In the genomic region with DNA sequence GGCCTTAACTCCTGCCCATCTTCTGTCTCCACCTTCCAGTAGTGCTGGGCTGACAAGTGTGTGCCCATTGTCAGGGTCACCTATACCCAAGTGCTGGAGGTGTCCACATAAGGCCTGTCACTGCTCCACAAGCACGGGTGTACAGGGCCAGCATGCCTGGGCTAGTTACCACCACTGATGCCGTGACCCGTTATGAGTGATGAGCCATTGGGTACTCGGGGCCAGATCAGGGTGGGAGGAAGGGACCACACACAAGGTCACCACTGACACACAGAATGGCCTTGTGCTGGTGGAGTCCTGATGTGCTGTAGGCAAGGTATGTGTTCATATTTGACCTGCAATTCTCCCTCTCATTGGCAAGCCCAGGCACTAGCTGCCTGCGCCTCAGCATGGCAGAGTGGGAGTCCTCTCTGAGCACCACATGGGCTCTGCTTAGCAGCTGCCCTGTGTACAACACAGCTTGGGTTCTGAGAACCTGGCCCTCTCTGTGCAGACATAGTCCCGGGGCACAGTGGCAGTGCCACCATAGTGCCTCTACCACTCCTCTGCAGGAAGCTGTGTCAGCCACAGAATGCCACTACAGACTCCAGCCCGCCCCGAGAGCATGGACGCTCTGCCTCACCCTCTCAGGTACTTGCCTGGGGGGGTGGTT, we compare ENCODE assay signal across 10 mouse cellular contexts. TPM values are rescaled to one million over a fixed set of nuclear protein-coding genes. Genes with fewer than 3 reads are reported as not detected.
DNase-seq lines count a peak whose midpoint lies in the region; ATAC-seq and TF ChIP-seq lines count a peak whose summit lies in the region.
"Had no signal": no experiment of that assay in that cellular context is flagged by ENCODE, and none has a peak within 500 bp of the region (broad histone marks: within the 10 kb centered on the region; RNA-seq: fewer than 3 reads in every experiment).

No protein-coding gene starts in this region.

- no peak for TF ChIP-seq CTCF in Patski (IDR thresholded peaks at IDR 0.05)
- TF ChIP-seq CTCF in liver, embryonic 14.5 days (IDR thresholded peaks at IDR 0.05; ENCODE audit: low read depth) = no peak

- no peak overlapping the region for H3K27ac ChIP-seq in kidney, embryonic 14.5 days (ENCODE audit: low read depth, low read length)
- no peak overlapping the region for H3K27ac ChIP-seq in liver, embryonic 14.5 days

- H3K36me3 ChIP-seq in kidney, embryonic 14.5 days (ENCODE audit: control insufficient read depth, insufficient read depth, low read length) = peaks cover 80% of the 10 kb centered on the region
- H3K36me3 ChIP-seq in liver, embryonic 14.5 days (replicated peaks; ENCODE audit: control insufficient read depth, insufficient read depth, low read depth) = peaks cover 39% of the 10 kb centered on the region

- no peaks in the 10 kb centered on the region for H3K4me1 ChIP-seq in kidney, embryonic 14.5 days (ENCODE audit: control insufficient read depth, insufficient read depth, low read length)
- no peaks in the 10 kb centered on the region for H3K4me1 ChIP-seq in liver, embryonic 14.5 days (replicated peaks; ENCODE audit: control insufficient read depth in 2 of 2, insufficient read depth in 2 of 2, low read length in 1 of 2)

- H3K9me3 ChIP-seq in kidney, embryonic 14.5 days (ENCODE audit: control insufficient read depth, low read length) = no peaks in the 10 kb centered on the region
- H3K9me3 ChIP-seq in liver, embryonic 14.5 days (ENCODE audit: control insufficient read depth, low read length) = no peaks in the 10 kb centered on the region

- no peak overlapping the region for H3K4me3 ChIP-seq in kidney, embryonic 14.5 days (ENCODE audit: low read length)
- no peak overlapping the region for H3K4me3 ChIP-seq in liver, embryonic 14.5 days (ENCODE audit: insufficient read depth in 1 of 2, low read depth in 2 of 2, low read length in 2 of 2)

- ATAC-seq in kidney, embryonic 14.5 days (ENCODE audit: low FRiP score, low TSS enrichment) = peak; percentile 24; the same call in 1 of the 2 replicates
- ATAC-seq in Patski = peak; percentile 9
- ATAC-seq in liver, embryonic 14.5 days (ENCODE audit: insufficient read depth) = peak; percentile 6; the same call in 1 of the 2 replicates
- ATAC-seq in megakaryocyte-erythroid progenitor cell, adult 5-6 weeks (replicated peaks; ENCODE audit: low FRiP score, low TSS enrichment, poor library complexity, severe bottlenecking) = no peak

- CTCF ChIA-PET in Patski (lab: Charles Lee) = interaction anchor here (1.3 to 11.7 kb wide), 5 partner anchors 8 to 25 kb away, joined by 3 to 64 read pairs (median 6); no protein-coding TSS in a partner anchor

- in situ Hi-C loops in Patski (cut with MboI; ENCODE audit: low pct_unique_long_range_greater_than_20kb) = no loop called here

- peak; percentile 79 for DNase-seq in adrenal gland, adult 8-10 months
- DNase-seq in adrenal gland, postnatal 10 days = no peak
- no peak for DNase-seq in kidney, adult 18-20 months
- DNase-seq in Patski (ENCODE audit: low read depth, low spot score) = no peak
- DNase-seq in liver, embryonic 14.5 days (ENCODE audit: low read depth in 3 of 3, low spot score in 3 of 3) = no peak
- DNase-seq in urinary bladder, adult 2 months (ENCODE audit: low spot score) = no peak

- POLR2A ChIA-PET in Patski (lab: Charles Lee) = no interaction called here

- no peaks in the 10 kb centered on the region for H3K27me3 ChIP-seq in kidney, embryonic 14.5 days (ENCODE audit: control insufficient read depth, insufficient read depth, low read length)
- H3K27me3 ChIP-seq in Patski = no peaks in the 10 kb centered on the region
- no peaks in the 10 kb centered on the region for H3K27me3 ChIP-seq in liver, embryonic 14.5 days (ENCODE audit: control insufficient read depth, insufficient read depth, low read length)

- no peak overlapping the region for H3K4me2 ChIP-seq in kidney, embryonic 14.5 days (replicated peaks; ENCODE audit: low read depth, low read length)
- H3K4me2 ChIP-seq in liver, embryonic 14.5 days (ENCODE audit: low read depth) = no peak overlapping the region

- TF ChIP-seq EP300 in liver, embryonic 14.5 days (IDR thresholded peaks at IDR 0.05; ENCODE audit: low read depth) = no peak

- H3K9ac ChIP-seq in kidney, embryonic 14.5 days (ENCODE audit: low read depth, low read length) = no peak overlapping the region
- H3K9ac ChIP-seq in liver, embryonic 14.5 days (replicated peaks) = no peak overlapping the region

- 91% methylated on average over 9 of the region's 9 CpGs for WGBS in kidney, embryonic 14.5 days
- WGBS in liver, embryonic 14.5 days (ENCODE audit: insufficient replicate concordance) = 81% methylated on average over 9 of the region's 9 CpGs

RNA-seq across cellular contexts. Expression of gene Isyna1, which starts 9.4 kb away (rescaled TPM):
- total RNA-seq in adrenal gland, adult 8-10 months (2022) = 100 to 1,000 TPM; 124 to 207 (median 158) TPM
- 10 to 100 TPM; 59.4 to 59.8 TPM for total RNA-seq in adrenal gland, postnatal 10 days (2021)
- 102 and 118 TPM in 2 replicates for polyA plus RNA-seq in kidney, embryonic 14.5 days (2014; fragmentation: Nextera tagmentation; extraction: Ambion mirVana)
- 6.4 TPM for polyA plus RNA-seq in Patski (2021)
- polyA plus RNA-seq in liver, embryonic 14.5 days (2012; rRNA removed) = 61.3 and 62.4 TPM in 2 replicates
- 30.2 and 34.2 TPM in 2 replicates for polyA plus RNA-seq in liver, embryonic 14.5 days (2014; fragmentation: Nextera tagmentation; extraction: Ambion mirVana)
- total RNA-seq in megakaryocyte-erythroid progenitor cell, adult 5-6 weeks (2014; fragmentation: Nextera tagmentation) = 74.1 and 91.0 TPM in 2 replicates
- total RNA-seq in megakaryocyte-erythroid progenitor cell, adult 5-6 weeks (2017) = 36.5 and 51.5 TPM in 2 replicates
- 37.9 and 49.6 TPM in 2 replicates for polyA plus RNA-seq in urinary bladder, adult 2 months (2012; rRNA removed)

RNA-seq across cellular contexts. Expression of gene Ssbp4, which starts 23.9 kb away (rescaled TPM):
- 100 to 1,000 TPM in 2 of 4 experiments, 10 to 100 TPM in 2; 69.3 to 158 (median 120) TPM for total RNA-seq in adrenal gland, adult 8-10 months (2022)
- 10 to 100 TPM; 92.0 to 96.9 TPM for total RNA-seq in adrenal gland, postnatal 10 days (2021)
- polyA plus RNA-seq in kidney, embryonic 14.5 days (2014; fragmentation: Nextera tagmentation; extraction: Ambion mirVana) = 172 and 220 TPM in 2 replicates
- 253 TPM for polyA plus RNA-seq in Patski (2021)
- polyA plus RNA-seq in liver, embryonic 14.5 days (2012; rRNA removed) = 36.3 and 50.8 TPM in 2 replicates
- polyA plus RNA-seq in liver, embryonic 14.5 days (2014; fragmentation: Nextera tagmentation; extraction: Ambion mirVana) = 49.5 and 61.7 TPM in 2 replicates
- 39.7 and 83.5 TPM in 2 replicates for total RNA-seq in megakaryocyte-erythroid progenitor cell, adult 5-6 weeks (2014; fragmentation: Nextera tagmentation)
- 77.5 and 98.5 TPM in 2 replicates for total RNA-seq in megakaryocyte-erythroid progenitor cell, adult 5-6 weeks (2017)
- polyA plus RNA-seq in urinary bladder, adult 2 months (2012; rRNA removed) = 73.5 and 74.6 TPM in 2 replicates

RNA-seq across cellular contexts. Expression of gene Lrrc25, which starts 31.2 kb away (rescaled TPM):
- 1 to 10 TPM; 1.5 to 4.4 (median 3.2) TPM for total RNA-seq in adrenal gland, adult 8-10 months (2022)
- 1 to 10 TPM; 3.3 to 3.6 TPM for total RNA-seq in adrenal gland, postnatal 10 days (2021)
- 1.1 and 1.4 TPM in 2 replicates for polyA plus RNA-seq in kidney, embryonic 14.5 days (2014; fragmentation: Nextera tagmentation; extraction: Ambion mirVana)
- 0.04 TPM for polyA plus RNA-seq in Patski (2021)
- 4.3 and 5.3 TPM in 2 replicates for polyA plus RNA-seq in liver, embryonic 14.5 days (2012; rRNA removed)
- 4.7 TPM in 2 replicates for polyA plus RNA-seq in liver, embryonic 14.5 days (2014; fragmentation: Nextera tagmentation; extraction: Ambion mirVana)
- 0.37 and 0.69 TPM in 2 replicates for total RNA-seq in megakaryocyte-erythroid progenitor cell, adult 5-6 weeks (2014; fragmentation: Nextera tagmentation)
- total RNA-seq in megakaryocyte-erythroid progenitor cell, adult 5-6 weeks (2017) = 0.15 and 0.61 TPM in 2 replicates
- polyA plus RNA-seq in urinary bladder, adult 2 months (2012; rRNA removed) = 5.2 and 6.2 TPM in 2 replicates

RNA-seq across cellular contexts. Expression of gene Ell, which starts 45.5 kb away (rescaled TPM):
- total RNA-seq in adrenal gland, adult 8-10 months (2022) = 10 to 100 TPM; 25.2 to 38.3 (median 30.3) TPM
- 10 to 100 TPM; 22.2 to 26.3 TPM for total RNA-seq in adrenal gland, postnatal 10 days (2021)
- polyA plus RNA-seq in kidney, embryonic 14.5 days (2014; fragmentation: Nextera tagmentation; extraction: Ambion mirVana) = 12.9 and 22.4 TPM in 2 replicates
- polyA plus RNA-seq in Patski (2021) = 26.1 TPM
- polyA plus RNA-seq in liver, embryonic 14.5 days (2012; rRNA removed) = 8.9 and 9.6 TPM in 2 replicates
- polyA plus RNA-seq in liver, embryonic 14.5 days (2014; fragmentation: Nextera tagmentation; extraction: Ambion mirVana) = 7.7 and 9.2 TPM in 2 replicates
- total RNA-seq in megakaryocyte-erythroid progenitor cell, adult 5-6 weeks (2014; fragmentation: Nextera tagmentation) = 14.7 and 22.0 TPM in 2 replicates
- total RNA-seq in megakaryocyte-erythroid progenitor cell, adult 5-6 weeks (2017) = 7.9 and 10.7 TPM in 2 replicates
- 21.3 and 26.9 TPM in 2 replicates for polyA plus RNA-seq in urinary bladder, adult 2 months (2012; rRNA removed)

RNA-seq across cellular contexts. Expression of gene Gdf15, which starts 47.5 kb away (rescaled TPM):
- 1 to 10 TPM; 1.8 to 3.5 (median 3.0) TPM for total RNA-seq in adrenal gland, adult 8-10 months (2022)
- total RNA-seq in adrenal gland, postnatal 10 days (2021) = 1 to 10 TPM in 1 of 2 experiments, under 1 TPM in 1; 0.79 to 1.7 TPM
- polyA plus RNA-seq in kidney, embryonic 14.5 days (2014; fragmentation: Nextera tagmentation; extraction: Ambion mirVana) = 0.31 and 0.41 TPM in 2 replicates
- 354 TPM for polyA plus RNA-seq in Patski (2021)
- 6.3 and 9.0 TPM in 2 replicates for polyA plus RNA-seq in liver, embryonic 14.5 days (2012; rRNA removed)
- polyA plus RNA-seq in liver, embryonic 14.5 days (2014; fragmentation: Nextera tagmentation; extraction: Ambion mirVana) = 1.2 and 2.8 TPM in 2 replicates
- not detected in 2 replicates for total RNA-seq in megakaryocyte-erythroid progenitor cell, adult 5-6 weeks (2014; fragmentation: Nextera tagmentation)
- total RNA-seq in megakaryocyte-erythroid progenitor cell, adult 5-6 weeks (2017) = not detected in 2 replicates
- 0.84 and 1.1 TPM in 2 replicates for polyA plus RNA-seq in urinary bladder, adult 2 months (2012; rRNA removed)
- total RNA-seq: gastrocnemius, postnatal 10 days; layer of hippocampus, adult 8-10 months had no signal
